ENCODE assay signal across 8 mouse cellular contexts in genomic region chr15:88733041-88733751, GRCm38 (mm10). TPM values are rescaled to one million over a fixed set of nuclear protein-coding genes. Genes with fewer than 3 reads are reported as not detected.
A peak's percentile ranks its signal among the peaks of the same experiment; 100 is the strongest.
DNase-seq lines count a peak whose midpoint lies in the region; ATAC-seq and TF ChIP-seq lines count a peak whose summit lies in the region.

No protein-coding gene starts in this region.

- peaks cover 16% of the 10 kb centered on the region for H3K4me1 ChIP-seq in hindbrain, postnatal 0 days (ENCODE audit: insufficient read depth, low read length)
- H3K4me1 ChIP-seq in megakaryocyte, embryonic 14.5 days, result peaks cover 66% of the 10 kb centered on the region

- peak; percentile 27 to 47 for DNase-seq in cerebellum, postnatal 4 days (ENCODE audit: low spot score in 2 of 2)
- peak; percentile 29 to 52 for DNase-seq in gastrocnemius, adult 8-10 months (ENCODE audit: low spot score in 2 of 2)
- DNase-seq in hindbrain, postnatal 0 days (ENCODE audit: low spot score), result peak; percentile 77
- peak; percentile 49 to 68 for DNase-seq in left cerebral cortex, postnatal 14 days (ENCODE audit: low spot score in 2 of 2)
- peak; percentile 76 for DNase-seq in right cerebral cortex, postnatal 10 days (ENCODE audit: low spot score in 2 of 2)
- peak; percentile 64 for DNase-seq in urinary bladder, postnatal 14 days (ENCODE audit: low spot score)

- peaks cover 21% of the 10 kb centered on the region for H3K36me3 ChIP-seq in hindbrain, postnatal 0 days (ENCODE audit: insufficient read depth, low read length)
- H3K36me3 ChIP-seq in megakaryocyte, embryonic 14.5 days (replicated peaks; ENCODE audit: low read length), result peaks cover 46% of the 10 kb centered on the region

- ATAC-seq in activated CD4-positive, CD25-positive, alpha-beta regulatory T cell, adult 4 months, result peak; percentile 45
- peak; percentile 52 for ATAC-seq in hindbrain, postnatal 0 days

- under 1% methylated on average over 58 of the region's 86 CpGs for WGBS in hindbrain, postnatal 0 days

- peak overlapping the region; percentile 82 for H3K4me2 ChIP-seq in hindbrain, postnatal 0 days (ENCODE audit: low read depth, low read length)

- peak overlapping the region; percentile 92 for H3K27ac ChIP-seq in hindbrain, postnatal 0 days

- intact Hi-C loops in left cerebral cortex, postnatal 14 days (cut with DNase I), result no loop called here

- H3K9me3 ChIP-seq in hindbrain, postnatal 0 days (ENCODE audit: low read length), result no peaks in the 10 kb centered on the region
- no peaks in the 10 kb centered on the region for H3K9me3 ChIP-seq in megakaryocyte, embryonic 14.5 days

- no peaks in the 10 kb centered on the region for H3K27me3 ChIP-seq in hindbrain, postnatal 0 days (ENCODE audit: insufficient read depth, low read length)
- no peaks in the 10 kb centered on the region for H3K27me3 ChIP-seq in megakaryocyte, embryonic 14.5 days (replicated peaks)

- H3K4me3 ChIP-seq in hindbrain, postnatal 0 days (ENCODE audit: low read length), result peak overlapping the region; percentile 98
- H3K4me3 ChIP-seq in megakaryocyte, embryonic 14.5 days (replicated peaks), result peak overlapping the region; percentile 99

- H3K9ac ChIP-seq in hindbrain, postnatal 0 days (replicated peaks; ENCODE audit: low read length), result peak overlapping the region; percentile 99

- TF ChIP-seq CTCF in hindbrain, postnatal 0 days (IDR thresholded peaks at IDR 0.05; ENCODE audit: low read depth), result no peak

RNA-seq across cellular contexts. Expression of gene Brd1, which starts 0.8 kb away (rescaled TPM):
- polyA plus RNA-seq in activated CD4-positive, CD25-positive, alpha-beta regulatory T cell, adult 4 months (2017; shearing (Covaris generic)), result 10 to 100 TPM; 15.9 to 17.9 TPM
- 10 to 100 TPM; 23.3 to 26.7 (median 26.1) TPM for total RNA-seq in gastrocnemius, adult 8-10 months (2022)
- total RNA-seq in hindbrain, postnatal 0 days (2014; rRNA removed), result 43.5 and 45.2 TPM in 2 replicates
- 12.4 and 13.1 TPM in 2 replicates for polyA plus RNA-seq in hindbrain, postnatal 0 days (2015; fragmentation: Nextera tagmentation; extraction: Ambion mirVana)
- total RNA-seq in left cerebral cortex, postnatal 14 days (2021), result 10 to 100 TPM; 47.6 to 48.6 TPM
- 5.6 and 17.6 TPM in 2 replicates for polyA plus RNA-seq in megakaryocyte, embryonic 14.5 days (2012; ENCODE audit: insufficient read depth, low replicate concordance)

RNA-seq across cellular contexts. Expression of gene Zbed4, which starts 18.3 kb away (rescaled TPM):
- 1 to 10 TPM; 6.3 to 7.2 TPM for polyA plus RNA-seq in activated CD4-positive, CD25-positive, alpha-beta regulatory T cell, adult 4 months (2017; shearing (Covaris generic))
- 10 to 100 TPM; 15.4 to 21.4 (median 16.2) TPM for total RNA-seq in gastrocnemius, adult 8-10 months (2022)
- total RNA-seq in hindbrain, postnatal 0 days (2014; rRNA removed), result 18.6 and 18.8 TPM in 2 replicates
- polyA plus RNA-seq in hindbrain, postnatal 0 days (2015; fragmentation: Nextera tagmentation; extraction: Ambion mirVana), result 4.8 and 5.4 TPM in 2 replicates
- 10 to 100 TPM; 10.6 to 12.3 TPM for total RNA-seq in left cerebral cortex, postnatal 14 days (2021)
- 1.4 and 2.1 TPM in 2 replicates for polyA plus RNA-seq in megakaryocyte, embryonic 14.5 days (2012; ENCODE audit: insufficient read depth, low replicate concordance)

Comparison
In these comparisons a context has a peak if more than half of its experiments do, and no peak if none do; other contexts are left out.
1. Peak in every context shown above with its lines: DNase-seq, ATAC-seq, H3K4me3 ChIP-seq and H3K27ac ChIP-seq.